Mouse (Mus musculus): Measurements from ENCODE around the gene 4930522H14Rik.

Gene 4930522H14Rik

DNA sequence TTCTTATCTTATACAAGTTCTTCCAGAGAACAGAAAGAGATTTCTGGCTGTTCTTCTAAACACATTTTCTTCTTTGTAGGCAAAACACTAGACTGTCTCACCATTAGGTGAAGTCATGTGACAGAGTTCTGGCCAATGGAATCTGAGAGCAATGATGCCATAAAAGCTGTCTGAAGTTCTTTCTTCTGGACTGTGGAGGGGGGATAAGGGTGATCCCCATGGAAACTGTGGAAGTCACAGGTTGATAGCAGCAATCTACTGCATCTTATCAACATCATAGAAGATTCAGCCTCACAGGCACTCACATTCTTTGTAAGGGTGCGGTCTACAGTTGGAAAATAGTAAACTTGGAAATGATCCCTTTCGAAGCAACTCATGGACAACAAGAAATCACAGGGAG, at the start of gene 4930522H14Rik:
Gene 4930522H14Rik (minus strand): TSS at position 187 of the 400 bp plus-strand sequence.
- no peak for DNase-seq

DNA sequence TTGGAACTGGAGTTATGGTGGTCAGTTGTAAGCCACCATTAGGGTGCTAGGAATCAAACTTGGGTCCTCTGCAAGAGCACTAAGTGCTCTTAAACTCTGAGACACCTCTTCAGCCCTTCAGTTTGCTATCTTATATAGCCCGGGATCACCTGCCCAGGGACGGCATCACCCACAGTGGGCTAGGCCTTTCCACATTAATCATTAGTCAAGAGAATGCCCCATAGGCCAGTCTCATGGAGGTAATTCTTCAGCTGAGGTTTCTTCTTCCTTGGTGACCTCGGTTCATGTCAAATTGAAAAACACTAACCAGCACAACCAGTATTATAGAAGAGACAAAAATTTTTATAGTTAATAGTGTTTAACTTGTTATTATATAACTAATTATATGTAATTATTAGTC, 47.3 kb upstream of the 4930522H14Rik start:
- DNase-seq = no peak

DNA sequence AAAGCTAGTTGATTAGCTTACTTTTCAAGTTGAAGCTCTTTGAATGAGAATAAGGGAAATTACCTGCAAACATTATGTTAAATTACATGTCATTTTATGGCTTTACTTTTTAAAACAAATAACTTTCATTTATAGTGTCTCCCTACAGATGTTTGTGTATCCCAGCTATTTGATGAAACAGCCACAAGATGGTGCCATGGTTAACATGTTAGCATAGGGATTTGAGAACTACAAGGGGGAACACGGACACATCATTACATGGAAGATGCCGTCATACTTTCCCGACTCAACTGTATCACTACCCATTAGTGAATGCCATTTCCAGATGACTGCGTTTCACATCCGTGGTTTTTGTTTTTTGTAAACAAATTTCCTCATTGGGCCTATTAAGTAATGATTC, 45.8 kb upstream of the 4930522H14Rik start:
- DNase-seq = no peak

DNA sequence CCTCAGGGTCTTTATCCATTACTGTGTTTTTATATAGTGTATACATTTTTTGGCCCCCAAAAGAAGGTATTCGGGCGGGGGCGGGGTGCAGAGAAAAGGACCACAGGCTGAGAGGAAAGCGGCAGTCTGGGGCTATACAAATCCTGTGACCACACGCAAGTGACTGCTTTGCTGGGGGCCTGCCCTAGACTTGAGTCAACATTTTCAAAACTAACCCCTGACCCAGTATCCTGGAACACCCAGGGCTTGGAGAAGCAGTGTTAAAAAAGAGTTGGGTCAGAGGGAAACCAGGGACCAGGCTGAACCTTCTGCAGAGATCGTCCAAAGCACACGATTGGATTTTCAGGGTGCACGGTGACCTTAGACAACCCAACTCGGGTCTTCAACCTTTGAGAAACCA, 43.7 kb upstream of the 4930522H14Rik start:
- no peak for DNase-seq

DNA sequence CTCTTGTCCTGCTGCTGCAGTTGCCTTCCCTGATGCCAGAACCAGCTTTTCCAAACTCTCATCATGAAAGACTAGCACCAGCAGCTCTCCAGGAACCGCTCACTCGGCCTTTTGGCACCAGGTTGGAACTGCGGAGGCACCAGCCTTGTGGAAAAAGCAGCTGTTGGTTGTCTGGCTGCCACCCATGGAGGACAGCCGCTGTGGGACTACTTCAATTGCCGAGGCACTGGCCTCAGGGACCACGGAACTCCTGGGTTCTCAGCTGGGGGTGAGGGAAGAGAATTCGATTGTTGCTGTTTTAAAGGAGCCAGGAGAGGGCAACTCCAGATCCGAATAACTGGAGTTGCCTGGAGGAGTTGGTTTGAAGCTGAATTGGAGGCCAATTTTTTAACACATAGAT, 43.2 kb upstream of the 4930522H14Rik start:
- peak in 1 of 2 experiments; percentile 19 for DNase-seq

DNA sequence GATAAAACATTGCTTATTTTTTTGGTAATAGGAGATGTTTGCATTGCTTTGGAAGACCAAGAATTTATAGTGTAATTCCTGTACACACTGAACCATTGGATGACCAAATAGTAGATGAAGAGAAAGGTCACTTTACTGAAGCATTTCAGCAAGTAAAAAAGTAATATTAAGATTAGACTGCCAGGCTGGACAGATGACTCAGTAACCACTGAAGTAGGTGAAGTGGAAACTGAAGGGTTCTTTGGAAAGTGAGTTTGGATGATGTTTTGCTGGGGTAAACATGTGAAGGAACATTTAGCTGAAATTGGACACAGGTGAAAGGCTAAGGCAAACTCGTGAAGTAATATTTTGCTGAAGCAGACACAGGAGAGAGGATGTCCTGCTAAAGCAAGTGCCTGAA, 41.5 kb upstream of the 4930522H14Rik start:
- DNase-seq = peak; percentile 4 to 69

DNA sequence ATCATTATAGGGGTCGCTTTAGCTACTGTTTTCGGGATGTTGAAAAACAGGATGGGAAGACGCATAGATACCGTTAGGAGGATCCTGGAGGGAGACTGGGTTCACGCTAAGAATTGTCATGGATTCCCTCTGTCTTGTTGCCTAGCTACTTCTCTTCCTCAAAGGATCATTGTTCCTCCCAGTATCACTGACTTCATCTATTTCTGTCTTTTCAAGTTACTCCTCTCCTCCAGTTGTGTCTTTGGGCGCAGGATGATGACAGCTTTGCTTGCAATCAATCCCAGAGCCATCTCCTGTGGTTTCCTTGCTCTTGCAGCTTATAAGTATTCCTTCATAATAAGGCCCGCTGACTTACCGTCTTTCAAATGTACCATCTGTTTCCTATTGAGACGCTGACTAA, 38.3 kb upstream of the 4930522H14Rik start:
- DNase-seq = no peak

DNA sequence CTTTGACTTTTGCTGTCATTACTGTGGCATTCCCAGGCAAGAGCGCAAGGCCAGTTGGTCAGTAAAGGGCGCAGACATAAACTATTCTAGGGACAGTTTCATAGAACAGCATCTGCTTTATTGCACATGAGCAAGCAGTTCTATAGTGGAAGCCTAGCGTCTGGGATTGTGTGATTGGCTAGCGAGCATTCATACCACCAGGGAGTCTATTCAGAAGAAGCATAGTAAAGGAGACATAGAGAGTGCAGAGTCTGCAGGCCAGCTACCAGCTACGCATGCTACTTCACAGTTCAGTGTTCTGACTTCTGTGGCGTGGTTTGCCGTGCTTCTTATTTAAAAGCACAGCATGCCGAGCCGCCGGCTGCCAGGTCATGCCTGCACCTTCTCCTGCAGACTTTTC, 37.9 kb upstream of the 4930522H14Rik start:
- no peak for DNase-seq

DNA sequence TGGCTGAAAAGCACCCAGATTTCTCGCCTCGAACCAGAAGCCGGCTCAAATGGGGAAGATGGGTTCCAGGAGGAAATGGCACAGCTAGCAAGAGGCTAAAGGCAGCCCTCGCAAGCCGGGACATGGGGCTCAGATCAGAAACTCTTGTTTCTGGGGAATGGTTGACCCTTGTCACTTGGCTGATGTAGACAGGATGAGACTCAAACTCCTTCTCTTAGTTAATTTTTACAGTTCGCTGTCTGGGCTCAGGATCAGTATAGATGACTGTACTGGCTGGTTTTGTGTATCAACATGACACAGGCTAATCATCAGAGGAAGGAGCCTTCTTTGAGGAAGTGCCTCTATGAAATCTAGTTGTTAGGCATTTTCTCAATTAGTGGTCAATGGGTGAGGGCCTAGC, 33.6 kb upstream of the 4930522H14Rik start:
- DNase-seq = no peak

DNA sequence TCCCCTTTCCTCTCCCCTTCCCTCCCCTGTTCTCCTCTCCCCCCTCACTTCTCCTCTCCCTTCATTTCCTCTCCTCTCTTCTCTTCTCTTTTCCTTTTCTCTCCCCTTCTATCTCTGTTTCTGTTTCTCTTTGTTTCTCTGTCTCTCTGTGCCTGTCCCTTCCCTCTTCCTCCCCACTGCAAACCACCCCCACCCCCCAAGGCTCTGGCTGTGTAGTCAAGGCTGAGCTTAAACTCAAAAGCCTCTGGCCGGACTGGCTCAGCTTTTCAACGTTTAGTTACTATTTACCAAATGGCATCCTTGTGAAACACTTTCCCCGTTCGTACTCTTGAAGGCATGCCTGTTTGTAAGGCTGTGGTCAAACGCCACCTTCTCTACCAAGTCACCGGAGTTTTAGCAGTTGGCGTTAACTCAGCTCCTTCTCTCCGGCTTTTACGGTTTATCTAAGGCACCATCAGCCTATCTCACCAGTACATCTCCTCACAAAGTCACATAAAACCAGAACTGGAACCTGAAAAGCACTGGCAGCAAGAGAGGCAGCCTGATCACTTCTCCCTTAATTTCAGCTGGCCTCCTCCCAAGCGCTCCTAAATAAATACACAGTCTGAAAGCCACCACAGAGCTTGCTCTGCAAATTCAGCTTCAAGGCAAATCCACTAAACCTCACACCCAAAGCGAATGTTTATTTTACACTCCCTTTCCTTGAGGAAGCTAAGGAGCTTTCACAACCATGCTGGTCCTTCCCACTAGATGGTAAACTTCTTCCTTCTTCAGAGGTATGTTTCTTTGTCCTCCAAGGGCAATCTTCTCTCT, 19.4 kb upstream of the 4930522H14Rik start:
- peak; percentile 33 to 57 for DNase-seq

DNA sequence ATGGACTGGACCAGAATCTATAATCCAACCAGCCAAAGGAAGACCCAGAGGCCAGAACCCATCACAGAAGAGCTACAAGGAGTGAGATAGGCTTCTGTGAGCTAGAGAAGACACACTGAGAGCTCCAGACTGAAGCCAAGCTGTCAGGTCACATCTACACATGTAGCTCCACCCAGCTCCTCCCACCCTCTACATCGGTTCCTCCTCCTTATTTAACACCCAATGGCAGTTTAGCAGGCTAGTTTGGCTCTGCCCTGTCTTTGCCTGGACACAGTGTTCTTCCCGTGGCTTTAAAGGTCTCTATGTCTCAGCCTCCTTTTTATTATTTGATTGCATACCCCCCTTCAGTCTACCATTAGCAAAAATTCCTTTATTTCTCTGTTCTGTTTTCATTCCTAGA, 16.2 kb upstream of the 4930522H14Rik start:
- no peak for DNase-seq

DNA sequence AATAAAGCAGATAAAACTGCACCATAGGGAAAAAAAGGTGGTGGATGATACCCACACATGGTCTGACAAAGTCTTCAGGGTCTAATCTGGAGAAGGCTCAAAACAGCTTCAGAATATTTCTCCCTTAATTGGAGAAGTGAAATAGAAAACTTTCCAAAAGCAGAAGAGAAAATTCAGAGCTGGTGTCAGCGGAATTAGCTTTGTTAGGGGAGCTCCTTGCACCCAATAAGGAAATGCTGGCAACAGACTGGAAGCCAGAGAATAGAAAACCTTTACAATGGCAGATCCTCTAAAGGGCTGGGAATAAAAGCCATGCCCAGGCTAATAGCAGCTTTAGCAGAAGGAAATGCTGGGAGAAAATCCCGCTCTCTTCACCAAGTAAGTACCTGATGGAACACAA, 15.4 kb upstream of the 4930522H14Rik start:
- no peak for DNase-seq

DNA sequence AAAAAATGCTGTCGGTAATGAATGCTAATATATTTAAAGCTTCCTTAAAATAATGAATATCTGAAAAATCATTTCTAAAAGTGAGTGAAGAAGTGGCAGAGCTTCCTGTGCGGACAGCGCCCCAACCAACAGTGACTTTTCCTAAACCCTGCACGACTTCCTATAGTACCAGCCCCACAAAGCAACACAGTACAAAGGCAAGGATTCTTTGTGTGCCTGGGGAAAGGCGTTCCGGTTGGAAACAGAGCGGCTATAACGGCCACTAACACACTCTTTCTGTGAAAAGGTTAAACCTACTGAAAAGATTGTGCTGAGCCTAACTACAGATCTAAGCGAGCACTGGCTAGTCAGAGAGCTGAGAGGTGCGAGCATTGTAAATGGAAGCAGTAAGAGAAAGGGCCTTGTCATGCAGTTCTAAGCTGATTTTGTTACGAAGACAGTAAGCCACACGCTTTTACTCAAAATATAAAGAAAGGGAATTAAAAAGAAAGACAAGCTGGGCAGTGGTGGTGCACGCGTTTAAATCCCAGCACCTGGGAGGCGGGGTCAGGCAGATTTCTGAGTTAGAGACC, 766 bp downstream of the 4930522H14Rik start:
- no peak for DNase-seq

DNA sequence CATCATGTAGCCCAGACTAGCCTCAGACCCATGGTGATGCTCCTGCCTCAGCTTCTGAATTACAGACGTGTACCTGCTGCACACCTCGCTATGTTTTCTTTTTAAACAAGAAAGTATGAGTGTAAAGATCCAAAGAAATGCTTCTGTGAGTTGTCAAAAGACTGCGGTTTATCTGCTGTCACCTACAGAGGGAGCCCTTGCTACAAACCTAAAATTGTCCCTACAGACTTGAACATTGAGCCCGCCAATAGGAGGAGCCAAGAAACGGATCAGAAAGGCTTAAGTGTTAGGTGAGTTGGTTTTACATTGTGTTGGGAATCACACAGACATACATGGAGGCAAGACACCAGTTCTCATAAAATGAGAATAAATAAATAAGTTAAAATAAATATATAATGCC, 26.2 kb downstream of the 4930522H14Rik start:
- DNase-seq = peak; percentile 59 to 77

DNA sequence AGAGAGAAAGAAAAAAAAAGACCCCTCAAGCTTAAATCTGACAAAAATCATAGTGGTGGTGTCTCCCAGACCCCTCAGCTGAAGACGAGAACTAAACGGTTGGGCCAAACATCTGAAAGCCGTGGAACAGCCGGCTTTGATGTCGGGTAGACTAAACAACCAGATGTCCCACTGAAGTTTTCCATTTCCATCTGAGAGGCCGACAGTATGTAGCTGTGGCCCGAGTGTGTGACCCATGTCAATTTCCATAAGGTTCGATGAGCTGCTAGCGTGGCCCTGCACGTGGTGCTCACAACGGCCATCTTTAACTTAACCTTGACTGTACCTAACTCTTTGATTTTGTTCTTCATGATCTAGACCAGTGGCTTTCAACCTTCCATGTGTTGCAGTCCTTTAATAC, 32.6 kb downstream of the 4930522H14Rik start:
- DNase-seq = no peak

DNA sequence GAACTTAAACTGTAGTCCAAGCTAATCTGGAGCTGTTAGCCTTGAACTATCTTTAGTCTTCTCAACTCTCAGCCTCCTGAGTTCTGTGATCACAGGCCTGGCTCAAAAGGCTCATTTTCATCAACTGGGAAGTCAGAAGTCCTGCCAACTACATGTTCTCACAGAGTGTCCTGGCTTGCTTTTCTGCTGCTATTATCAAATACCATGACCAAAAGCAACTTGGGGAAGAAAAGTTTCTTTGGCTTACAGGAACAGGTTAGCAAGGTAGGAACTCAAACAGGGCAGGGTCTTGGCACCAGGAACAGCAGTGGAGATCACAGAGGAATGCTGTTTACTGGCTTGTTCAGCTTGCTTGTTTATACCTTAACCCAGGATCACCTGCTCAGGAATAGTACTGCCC, 37.5 kb downstream of the 4930522H14Rik start:
- no peak for DNase-seq

DNA sequence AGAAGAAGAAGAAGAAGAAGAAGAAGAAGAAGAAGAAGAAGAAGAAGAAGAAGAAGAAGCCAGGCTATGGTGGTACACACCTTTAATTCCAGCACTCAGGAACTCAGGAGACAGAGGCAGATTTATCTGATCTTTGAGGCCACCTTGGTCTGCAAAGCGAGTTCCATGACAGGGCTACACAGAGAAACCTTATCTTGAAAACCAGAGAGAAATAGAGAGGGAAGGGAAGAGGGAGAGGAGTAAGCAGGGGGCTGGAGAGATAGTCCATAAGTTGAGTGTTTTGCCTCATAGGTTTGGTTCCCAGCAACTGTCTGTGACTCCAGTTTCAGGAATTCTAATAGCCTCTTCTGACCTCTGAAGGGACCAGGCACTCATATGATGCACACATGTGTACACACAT, 42.3 kb downstream of the 4930522H14Rik start:
- DNase-seq = no peak

DNA sequence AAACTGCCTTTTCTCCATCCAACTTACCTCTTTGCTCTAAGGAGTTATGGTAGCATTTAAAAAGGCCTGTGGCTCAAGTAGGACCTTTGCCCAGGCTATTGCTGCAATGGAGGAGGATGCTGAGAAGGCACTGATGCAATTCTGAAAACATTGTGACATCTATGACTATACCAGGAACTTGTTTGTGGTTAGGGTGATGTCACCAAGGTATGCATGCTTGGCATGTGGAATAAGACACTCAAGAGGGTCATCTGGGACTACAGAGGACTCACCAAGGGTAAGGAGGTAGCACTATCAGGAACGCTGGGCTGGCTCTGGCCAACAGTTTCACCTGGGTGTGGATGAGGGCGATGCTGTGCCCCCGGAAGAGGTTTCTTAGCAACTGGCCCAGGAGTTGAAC, 46.5 kb downstream of the 4930522H14Rik start, which contains the start of gene Rnf11:
Gene Rnf11 (minus strand): TSS at position 108 of the 400 bp plus-strand sequence.
- peak; percentile 6 to 24 for DNase-seq

DNA sequence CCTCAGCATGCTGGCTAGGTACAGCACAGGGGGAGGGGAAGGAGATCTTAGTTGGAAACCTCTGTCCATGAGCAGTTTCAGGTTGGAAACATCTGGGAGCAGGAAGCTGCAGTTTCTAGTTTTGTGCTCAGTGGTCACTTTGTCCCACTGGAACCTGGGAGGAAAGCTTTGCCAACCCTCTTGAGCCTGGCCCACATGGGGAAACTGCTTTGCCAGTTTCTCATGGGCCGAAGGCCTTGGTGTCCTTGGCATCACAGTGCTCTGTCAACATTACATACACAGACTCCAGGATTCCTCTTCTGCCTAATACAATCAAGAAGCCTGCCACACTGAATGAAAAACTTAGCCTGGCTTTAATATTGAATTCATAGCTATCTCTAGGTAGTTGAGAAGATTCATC, 48.4 kb downstream of the 4930522H14Rik start:
- DNase-seq = no peak

DNA sequence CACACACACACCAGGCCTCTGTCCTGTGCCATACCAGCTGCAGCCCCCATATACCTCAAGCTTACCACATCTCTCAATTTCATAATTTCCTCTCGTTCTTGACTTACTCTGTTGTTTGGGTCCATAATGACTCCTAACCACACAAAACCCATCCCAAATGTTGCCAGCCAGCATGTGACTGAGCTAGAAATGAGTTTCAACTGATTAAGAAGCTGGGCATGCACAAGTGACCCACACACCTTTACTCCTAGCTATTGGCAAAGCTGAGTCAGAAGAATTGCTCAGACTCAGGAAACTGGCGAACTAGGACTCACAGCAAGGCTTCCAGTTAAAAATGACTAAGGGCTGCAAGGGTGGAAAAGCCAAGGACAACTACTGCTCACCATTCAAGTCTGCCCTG, 49.7 kb downstream of the 4930522H14Rik start:
- DNase-seq = no peak

DNA sequence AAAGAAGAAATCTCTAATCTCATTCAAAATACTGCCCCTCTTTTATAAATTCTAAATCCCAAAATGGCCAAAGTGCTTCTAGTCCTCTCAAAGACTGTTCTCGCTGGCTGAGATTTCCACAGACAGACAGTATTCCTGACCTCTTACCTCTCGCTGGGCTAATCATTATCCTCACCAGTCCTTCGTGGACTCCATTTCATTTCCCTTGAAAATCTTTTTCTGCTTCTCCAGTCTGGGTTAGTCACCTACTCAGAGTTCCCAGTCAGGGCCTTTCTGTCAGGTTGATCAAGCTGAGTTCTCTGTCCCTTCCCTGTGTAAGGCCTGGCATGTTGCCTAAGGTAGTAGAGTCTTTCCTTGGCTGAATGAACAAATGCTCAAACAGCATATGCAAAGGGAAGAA, 53.6 kb downstream of the 4930522H14Rik start:
- no peak for DNase-seq

DNA sequence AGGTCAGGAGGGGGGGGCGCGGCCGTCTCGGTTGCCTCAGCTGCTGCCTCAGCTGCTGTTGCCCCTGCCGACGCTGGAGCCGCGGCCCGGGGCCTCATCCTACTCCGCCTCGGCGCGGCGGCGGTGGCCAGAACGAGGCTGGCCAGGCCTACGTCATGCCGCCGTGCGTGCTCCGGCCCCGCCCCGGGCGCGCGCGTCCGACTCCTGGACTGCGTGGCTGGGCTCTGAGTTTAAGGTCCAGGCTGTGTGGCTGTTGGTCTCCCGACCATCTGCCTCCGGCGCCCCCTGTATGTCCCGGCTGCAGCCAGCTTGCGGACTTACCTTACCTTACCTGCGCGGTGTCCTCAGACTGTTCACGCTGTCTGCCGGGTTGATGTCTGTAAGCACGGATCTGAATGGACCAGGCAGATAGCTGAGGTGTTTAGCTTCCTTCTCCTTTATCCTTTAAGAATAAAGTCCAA, 54.5 kb downstream of the 4930522H14Rik start:
- DNase-seq = peak; percentile 88 to 91

DNA sequence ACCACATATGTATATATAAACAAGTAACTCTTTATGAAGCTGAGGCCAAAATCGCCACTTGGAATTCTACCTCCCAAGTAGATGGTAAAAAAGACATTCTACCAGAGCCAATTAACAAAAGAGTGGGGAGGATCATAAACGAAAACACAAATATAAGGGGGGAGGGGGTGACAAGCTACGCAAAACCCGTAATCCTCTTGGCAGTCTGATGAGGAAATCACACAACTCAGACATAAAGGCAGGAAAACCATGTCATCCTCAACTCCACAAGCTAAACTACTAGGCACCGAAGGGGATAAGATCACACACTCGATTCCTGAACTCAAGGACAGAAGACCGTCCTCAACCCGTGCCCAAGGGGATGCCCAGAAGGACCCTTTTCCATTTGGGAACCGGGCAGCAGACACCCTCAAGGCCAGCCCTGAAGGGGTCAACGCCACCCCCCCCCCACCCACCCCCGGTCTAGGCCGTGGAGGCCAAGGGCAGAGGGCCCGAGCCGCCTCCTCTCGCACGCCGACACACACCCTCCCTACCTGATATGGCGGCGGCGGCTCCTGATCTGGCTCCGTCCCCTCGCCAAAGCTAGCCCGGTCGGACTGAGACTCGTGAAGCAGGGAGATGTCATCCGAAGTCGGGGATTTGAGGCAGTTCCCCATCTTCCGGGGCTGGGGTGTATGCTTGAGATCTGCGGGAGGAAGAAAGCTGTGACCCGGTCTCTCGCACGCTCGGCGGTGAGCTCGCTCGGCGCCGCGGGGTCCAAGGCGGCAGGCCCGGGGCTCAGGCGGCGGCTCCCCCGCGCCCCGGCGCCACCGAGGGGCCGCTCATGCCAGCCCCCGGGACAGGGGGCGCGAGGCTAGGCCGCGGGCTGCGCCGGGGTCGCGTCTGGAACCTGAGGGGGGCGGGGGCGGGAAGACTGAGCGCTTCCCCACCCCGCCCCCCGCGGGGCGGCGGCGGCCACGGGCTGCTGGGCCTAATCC, 55.2 kb downstream of the 4930522H14Rik start:
- peak; percentile 39 to 44 for DNase-seq

Measured in lung, adult 18-20 months (tissue).